Mouse (Mus musculus) heart, adult 8-10 months (tissue): ENCODE results near the gene Ints13. TPM values are rescaled to one million over a fixed set of nuclear protein-coding genes. Genes with fewer than 3 reads are reported as not detected.

ENCODE experiments used
- DNase-seq: peaks from one replicate; pipeline ENCODE4 v3.0.0; 2022; ENCODE audit warnings: low spot score
- total RNA-seq, 4 experiments: library from RNA; stranded (reverse); gene quantifications; 2 replicates each; pipeline ENCODE4 v1.2.4; 2022

Ints13 gene
- total RNA-seq, 4 experiments from 2014 or later: 18.7 to 21.4 (median 20.1) TPM

DNA sequence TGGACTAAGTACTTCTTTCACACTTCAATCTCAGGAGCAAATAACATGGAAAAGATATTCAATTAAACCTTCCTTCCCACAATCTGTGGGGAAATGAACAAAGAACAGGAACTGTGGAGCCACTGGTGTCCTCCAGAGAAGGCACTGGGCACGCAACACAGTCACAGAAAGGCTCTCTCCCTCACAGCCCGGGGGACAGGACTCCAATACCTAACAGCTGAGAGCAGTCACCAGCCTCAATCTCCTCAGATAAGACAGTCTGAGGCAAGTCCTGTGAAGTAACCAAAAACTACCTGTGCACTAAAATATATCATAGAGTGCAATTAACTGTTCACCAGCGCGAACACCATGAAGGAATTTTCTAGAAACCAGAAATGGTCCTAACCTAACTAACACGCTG is 76.9 kb downstream of the Ints13 start:
- no peak for DNase-seq

DNA sequence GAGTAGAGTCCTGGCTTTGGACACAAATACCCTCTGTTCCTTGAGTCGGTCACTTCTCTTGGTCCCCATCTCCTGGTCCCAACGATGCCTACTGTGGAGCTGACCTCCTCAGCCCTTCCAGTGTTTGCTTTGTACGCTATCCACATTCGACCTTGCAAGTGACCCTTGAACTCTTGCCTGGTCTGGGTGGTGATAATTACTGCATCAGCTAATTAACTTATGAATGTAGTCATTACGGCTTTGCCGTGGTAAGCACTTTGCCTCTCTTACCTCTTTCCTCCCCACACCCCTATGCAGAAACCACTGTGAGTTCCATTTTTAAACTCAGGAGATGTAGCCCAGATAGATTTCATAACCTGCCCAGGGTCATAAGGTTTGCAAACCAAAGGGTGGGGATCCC is 77.4 kb downstream of the Ints13 start:
- no peak for DNase-seq

Other genes with a start within 250 kb of the Ints13 start
- gene Itpr2, start 75.6 kb downstream of the Ints13 start, total RNA-seq: 10 to 100 TPM; 19.4 to 28.1 (median 21.2) TPM
- gene Fgfr1op2, start 632 bp downstream of the Ints13 start, total RNA-seq: 10 to 100 TPM; 66.1 to 70.9 (median 68.7) TPM
- gene Med21, start 64.7 kb upstream of the Ints13 start, total RNA-seq: 10 to 100 TPM; 48.4 to 55.5 (median 49.6) TPM
- 10 to 100 TPM; 15.7 to 16.7 (median 15.9) TPM for gene Tm7sf3, start 65.0 kb upstream of the Ints13 start, total RNA-seq
- 10 to 100 TPM; 12.6 to 13.9 (median 13.2) TPM for gene Stk38l, start 147.2 kb upstream of the Ints13 start, total RNA-seq
- gene Arntl2, start 218.2 kb upstream of the Ints13 start, total RNA-seq: 1 to 10 TPM in 3 of 4 experiments, under 1 TPM in 1; 0.55 to 1.7 (median 1.5) TPM